Mouse (Mus musculus) limb, embryonic 14.5 days (tissue): ENCODE data around the gene Ppp2ca. TPM values are rescaled to one million over a fixed set of nuclear protein-coding genes. Genes with fewer than 3 reads are reported as not detected.

ENCODE experiments used
- ATAC-seq: fragments of 200-750 bp; cut with Nextera tagmentation; 2 replicates; pipeline ENCODE4 v1.8.0; 2017; ENCODE audit warnings: low read depth, moderate number of reproducible peaks, moderate TSS enrichment; ENCODE audit not compliant: low FRiP score
- DNase-seq: peaks from one replicate; pipeline ENCODE4 v3.0.0-alpha.2; 2015; ENCODE audit warnings: low spot score
- H3K27ac ChIP-seq: fragments of 300-500 bp; sonication (generic); replicated peaks from 2 replicates; pipeline ENCODE4 v1.5.1; 2014; ENCODE audit warnings: low read depth, mild to moderate bottlenecking, low read length, moderate library complexity, mixed read lengths
- H3K27me3 ChIP-seq: fragments of 300-500 bp; sonication (generic); 2 replicates; pipeline ENCODE4 v1.6.1; 2014; ENCODE audit warnings: low read length, mixed read lengths; ENCODE audit not compliant: control insufficient read depth, insufficient read depth
- H3K36me3 ChIP-seq: fragments of 300-500 bp; sonication (generic); 2 replicates; pipeline ENCODE4 v1.6.1; 2014; ENCODE audit warnings: mild to moderate bottlenecking, low read length, moderate library complexity, mixed read lengths; ENCODE audit not compliant: control insufficient read depth, insufficient read depth
- H3K4me1 ChIP-seq: fragments of 300-500 bp; sonication (generic); 2 replicates; pipeline ENCODE4 v1.6.1; 2014; ENCODE audit warnings: antibody characterized with exemption, low read length, mixed read lengths; ENCODE audit not compliant: control insufficient read depth, insufficient read depth
- H3K4me2 ChIP-seq: fragments of 300-500 bp; sonication (generic); replicated peaks from 2 replicates; pipeline ENCODE4 v1.6.1; 2014; ENCODE audit warnings: low read depth, mild to moderate bottlenecking, low read length, moderate library complexity; ENCODE audit not compliant: severe bottlenecking
- H3K4me3 ChIP-seq: fragments of 300-500 bp; sonication (generic); replicated peaks from 2 replicates; pipeline ENCODE4 v1.5.1; 2014; ENCODE audit warnings: low read length
- H3K9ac ChIP-seq: fragments of 300-500 bp; sonication (generic); 2 replicates; pipeline ENCODE4 v1.6.1; 2014; ENCODE audit warnings: mild to moderate bottlenecking, low read depth, low read length, moderate library complexity; ENCODE audit not compliant: severe bottlenecking
- H3K9me3 ChIP-seq: fragments of 300-500 bp; sonication (generic); 2 replicates; pipeline ENCODE4 v1.6.1; 2016; ENCODE audit warnings: low read length; ENCODE audit not compliant: control insufficient read depth
- POLR2A ChIP-seq: fragments of 200-500 bp; IDR thresholded peaks from 2 replicates; pipeline ENCODE4 v1.8.0; 2012; ENCODE audit warnings: inconsistent platforms, mild to moderate bottlenecking, moderate library complexity, borderline replicate concordance; ENCODE audit not compliant: insufficient read depth, insufficient read length; ENCODE audit errors: extremely low read depth
- WGBS: fragments of 180-500 bp; shearing (Covaris S2); extraction: QIAGEN DNeasy Blood & Tissue Kit; methylation state at CpG from one replicate; pipeline ENCODE4 v1.1.7; 2014; 5-methylcytosine and 5-hydroxymethylcytosine counted together
- polyA plus RNA-seq, 2 experiments: library from polyadenylated mRNA; depleted of rRNA in 1 of 2; stranded (reverse) in 1 of 2; unstranded in 1 of 2; fragments of >200 nt; fragmentation: Nextera tagmentation in 1 of 2; extraction: Ambion mirVana in 1 of 2; gene quantifications; 2 replicates each; pipeline versions ENCODE4 v1.2.1 to v1.2.3; 2012 to 2014

Gene Ppp2ca
- polyA plus RNA-seq, 2 experiments, result 65.6 to 88.4 TPM

- 62% methylated on average over 5 of the region's 5 CpGs for WGBS
Measured at GRCm38 (mm10) chr11:52094568-52094967, 3.9 kb upstream of the Ppp2ca start.

GRCm38 (mm10) chr11:52097016-52097415 lies 1.5 kb upstream of the Ppp2ca start:
- 77% methylated on average over 3 of the region's 3 CpGs for WGBS
- no peak for TF ChIP-seq POLR2A
- ATAC-seq (no peak), DNase-seq (no peak)
- Histone ChIP-seq H3K9me3 (no peaks in the 10 kb centered on the region), H3K9ac (no peak overlapping the region), H3K36me3 (no peaks in the 10 kb centered on the region), H3K27me3 (no peaks in the 10 kb centered on the region), H3K4me3 (no peak overlapping the region), H3K4me2 (no peak overlapping the region), H3K4me1 (peaks cover 18% of the 10 kb centered on the region), H3K27ac (no peak overlapping the region)

More at GRCm38 (mm10) chr11:52094568-52094967, 3.9 kb upstream of the Ppp2ca start:
- Histone ChIP-seq H3K27ac (no peak overlapping the region), H3K4me1 (peaks cover 6% of the 10 kb centered on the region; the same call in 1 of the 2 replicates), H3K9ac (no peak overlapping the region), H3K4me2 (no peak overlapping the region), H3K27me3 (no peaks in the 10 kb centered on the region), H3K4me3 (no peak overlapping the region), H3K36me3 (no peaks in the 10 kb centered on the region), H3K9me3 (no peaks in the 10 kb centered on the region)
- ATAC-seq, result no peak
- DNase-seq, result no peak
- no peak for TF ChIP-seq POLR2A

- no peak for TF ChIP-seq POLR2A
- ATAC-seq, result no peak
- WGBS, result 74% methylated on average over 2 of the region's 2 CpGs
- no peaks in the 10 kb centered on the region for H3K9me3 ChIP-seq
- no peak overlapping the region for H3K27ac ChIP-seq
- DNase-seq, result no peak
- no peak overlapping the region for H3K4me3 ChIP-seq
- H3K27me3 ChIP-seq, result no peaks in the 10 kb centered on the region
- no peak overlapping the region for H3K4me2 ChIP-seq
- no peaks in the 10 kb centered on the region for H3K36me3 ChIP-seq
- no peak overlapping the region for H3K9ac ChIP-seq
- peaks cover 18% of the 10 kb centered on the region for H3K4me1 ChIP-seq
Measured at GRCm38 (mm10) chr11:52097596-52097995, 885 bp upstream of the Ppp2ca start.

GRCm38 (mm10) chr11:52099031-52099761 lies 715 bp downstream of the Ppp2ca start:
- peak; percentile 79 for DNase-seq
- peak overlapping the region; percentile 100 for H3K27ac ChIP-seq
- 0% methylated on average over 25 of the region's 72 CpGs for WGBS

GRCm38 (mm10) chr11:52099771-52100219 lies 1.3 kb downstream of the Ppp2ca start:
- Histone ChIP-seq H3K27me3 (no peaks in the 10 kb centered on the region), H3K4me2 (peak overlapping the region; percentile 86), H3K4me1 (peaks cover 18% of the 10 kb centered on the region), H3K4me3 (peak overlapping the region; percentile 99), H3K9ac (peak overlapping the region; percentile 99), H3K27ac (peak overlapping the region; percentile 100), H3K9me3 (no peaks in the 10 kb centered on the region), H3K36me3 (no peaks in the 10 kb centered on the region)
- DNase-seq, result no peak
- ATAC-seq, result no peak
- TF ChIP-seq POLR2A, result no peak
- WGBS, result 4% methylated on average over 7 of the region's 7 CpGs

More at GRCm38 (mm10) chr11:52099031-52099761, 715 bp downstream of the Ppp2ca start:
- ATAC-seq, result peak; percentile 82
- 0 out of 2 replicates have a peak, but pooled peaks have one; percentile 49 for TF ChIP-seq POLR2A
- Histone ChIP-seq H3K4me2 (peak overlapping the region; percentile 86), H3K4me1 (peaks cover 18% of the 10 kb centered on the region), H3K27me3 (no peaks in the 10 kb centered on the region), H3K9ac (peak overlapping the region; percentile 99), H3K4me3 (peak overlapping the region; percentile 99), H3K9me3 (no peaks in the 10 kb centered on the region), H3K36me3 (no peaks in the 10 kb centered on the region)
